Mouse (Mus musculus): ENCODE measurements around the gene Ppp2r1b. TPM values are rescaled to one million over a fixed set of nuclear protein-coding genes. Genes with fewer than 3 reads are reported as not detected.

The Ppp2r1b gene
- polyA plus RNA-seq, 1 experiment from 2014 or later = 58.9 TPM

DNA sequence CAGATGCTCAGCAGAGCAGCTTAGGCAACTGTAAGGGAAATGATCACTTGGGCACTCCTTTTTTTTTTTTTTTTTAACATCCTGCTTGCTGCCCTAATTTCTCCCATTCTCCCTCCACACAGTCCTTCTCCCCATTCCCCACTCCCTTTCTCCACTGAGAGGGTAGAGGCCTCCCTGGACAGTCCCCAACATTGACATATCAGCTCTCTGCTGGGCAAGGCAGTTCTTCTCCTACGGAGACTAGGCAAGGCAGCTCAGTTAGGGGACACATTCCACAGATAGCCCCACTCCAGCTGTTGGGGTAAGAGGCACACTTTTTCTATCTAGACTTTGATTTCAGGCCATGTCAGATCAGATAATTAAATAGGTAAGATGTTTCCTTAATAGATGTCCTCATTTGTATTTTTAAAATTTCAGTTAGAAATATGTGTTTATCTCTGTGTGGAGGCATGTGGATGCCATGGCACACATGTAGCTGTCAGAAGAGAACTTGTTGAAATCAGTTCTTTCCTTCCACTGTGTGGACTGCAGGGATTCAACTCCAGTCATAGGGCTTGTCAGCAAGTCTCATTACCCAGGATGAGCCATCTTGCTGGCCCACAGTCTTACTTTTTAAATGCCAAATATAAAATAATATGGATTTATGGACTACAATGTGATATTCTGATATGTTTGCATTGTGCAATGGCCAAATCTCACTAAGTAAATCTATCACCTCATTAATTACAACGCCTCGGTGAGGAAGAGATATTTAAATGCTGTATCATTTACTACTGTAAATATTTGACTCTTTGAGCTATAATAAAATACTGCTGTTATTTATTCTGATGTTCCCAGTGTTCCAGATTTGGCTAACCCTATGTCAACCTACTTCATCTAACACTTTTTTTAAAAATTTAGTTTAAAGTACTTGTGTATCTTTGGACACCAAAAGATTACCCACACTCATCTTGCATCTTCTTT, 76.1 kb downstream of the Ppp2r1b start:
- Histone ChIP-seq H3K4me1 (no peaks in the 10 kb centered on the region), H3K27ac (replicated peaks) (no peak overlapping the region), H3K36me3 (no peaks in the 10 kb centered on the region), H3K27me3 (no peaks in the 10 kb centered on the region), H3K4me3 (replicated peaks) (no peak overlapping the region), H3K4me2 (replicated peaks) (no peak overlapping the region), H3K9me3 (replicated peaks) (no peaks in the 10 kb centered on the region), H3K9ac (no peak overlapping the region)
- no peak for ATAC-seq (ENCODE audit: insufficient number of reproducible peaks, low FRiP score, low TSS enrichment, low read depth)
- WGBS = 75% methylated on average over 3 of the region's 3 CpGs

- H3K9me3 ChIP-seq (replicated peaks) = no peaks in the 10 kb centered on the region
- H3K4me3 ChIP-seq (replicated peaks) = no peak overlapping the region
- no peak overlapping the region for H3K4me2 ChIP-seq (replicated peaks)
- H3K27me3 ChIP-seq = no peaks in the 10 kb centered on the region
- H3K36me3 ChIP-seq = 0 out of 2 replicates have a peak, but pooled peaks cover 1% of the 10 kb centered on the region
- WGBS = 73% methylated on average over 5 of the region's 5 CpGs
- H3K4me1 ChIP-seq = no peaks in the 10 kb centered on the region
- no peak overlapping the region for H3K9ac ChIP-seq
- H3K27ac ChIP-seq (replicated peaks) = no peak overlapping the region
- ATAC-seq (ENCODE audit: insufficient number of reproducible peaks, low FRiP score, low TSS enrichment, low read depth) = no peak
Observed at GRCm38 (mm10) chr9:50922363-50923153, 77.5 kb downstream of the Ppp2r1b start.

DNA sequence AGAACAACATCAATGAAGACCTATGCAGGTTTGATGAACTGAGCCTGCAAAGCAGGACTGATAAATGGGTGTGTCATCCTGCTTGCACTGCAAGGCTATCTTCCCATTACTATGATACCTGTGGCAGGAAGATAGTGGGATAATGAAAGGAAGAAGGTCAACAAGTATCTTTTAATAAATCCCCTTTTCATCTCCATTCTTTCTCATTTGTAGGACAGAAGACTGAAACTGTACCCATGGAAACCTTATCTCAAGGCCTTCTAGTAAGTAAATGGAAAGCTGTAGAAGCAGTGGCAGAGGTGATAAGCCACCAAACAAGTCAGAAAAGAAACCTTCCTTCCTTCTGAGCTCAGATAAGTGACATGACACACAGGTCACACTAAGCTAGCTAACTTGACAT, 79.4 kb downstream of the Ppp2r1b start:
- Histone ChIP-seq H3K9me3 (replicated peaks) (no peaks in the 10 kb centered on the region), H3K4me2 (replicated peaks) (no peak overlapping the region), H3K36me3 (peaks cover 9% of the 10 kb centered on the region; the same call in 1 of the 2 replicates), H3K27ac (replicated peaks) (no peak overlapping the region), H3K9ac (no peak overlapping the region), H3K4me3 (replicated peaks) (no peak overlapping the region), H3K27me3 (no peaks in the 10 kb centered on the region), H3K4me1 (no peaks in the 10 kb centered on the region)
- ATAC-seq (ENCODE audit: insufficient number of reproducible peaks, low FRiP score, low TSS enrichment, low read depth) = no peak

DNA sequence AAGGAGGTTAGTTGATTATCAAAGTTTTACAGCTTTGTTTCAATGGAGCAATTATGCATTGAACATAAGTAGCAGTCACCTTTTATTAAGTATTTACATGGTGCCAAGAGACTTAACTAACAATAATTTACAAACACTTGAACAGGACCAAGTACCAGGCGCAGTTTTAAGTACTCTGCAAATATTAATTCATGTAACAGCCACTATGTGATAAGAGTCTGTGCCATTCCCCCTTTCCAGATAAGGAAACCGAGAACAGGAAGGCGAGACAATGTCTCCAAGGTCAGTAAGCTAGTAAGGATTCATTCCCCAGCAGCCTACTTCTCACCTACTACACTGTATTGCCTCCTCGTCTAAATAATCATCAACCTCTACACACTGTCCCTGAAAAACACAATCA, 80.7 kb downstream of the Ppp2r1b start:
- H3K4me2 ChIP-seq (replicated peaks) = no peak overlapping the region
- H3K4me3 ChIP-seq (replicated peaks) = no peak overlapping the region
- no peak overlapping the region for H3K9ac ChIP-seq
- H3K27me3 ChIP-seq = no peaks in the 10 kb centered on the region
- no peak for ATAC-seq (ENCODE audit: insufficient number of reproducible peaks, low FRiP score, low TSS enrichment, low read depth)
- H3K4me1 ChIP-seq = no peaks in the 10 kb centered on the region
- 92% methylated on average over 4 of the region's 4 CpGs for WGBS
- H3K36me3 ChIP-seq = peaks cover 9% of the 10 kb centered on the region; the same call in 1 of the 2 replicates
- H3K9me3 ChIP-seq (replicated peaks) = no peaks in the 10 kb centered on the region
- no peak overlapping the region for H3K27ac ChIP-seq (replicated peaks)

GRCm38 (mm10) chr9:50929986-50930385, 84.9 kb downstream of the Ppp2r1b start:
- H3K27ac ChIP-seq (replicated peaks) = no peak overlapping the region
- H3K36me3 ChIP-seq = peaks cover 16% of the 10 kb centered on the region
- H3K9me3 ChIP-seq (replicated peaks) = no peaks in the 10 kb centered on the region
- no peak overlapping the region for H3K9ac ChIP-seq
- H3K4me3 ChIP-seq (replicated peaks) = no peak overlapping the region
- no peaks in the 10 kb centered on the region for H3K4me1 ChIP-seq
- no peak for ATAC-seq (ENCODE audit: insufficient number of reproducible peaks, low FRiP score, low TSS enrichment, low read depth)
- H3K4me2 ChIP-seq (replicated peaks) = no peak overlapping the region
- no peaks in the 10 kb centered on the region for H3K27me3 ChIP-seq

- Histone ChIP-seq H3K27ac (replicated peaks) (no peak overlapping the region), H3K4me1 (no peaks in the 10 kb centered on the region), H3K9ac (no peak overlapping the region), H3K9me3 (replicated peaks) (no peaks in the 10 kb centered on the region), H3K4me2 (replicated peaks) (no peak overlapping the region), H3K36me3 (no peaks in the 10 kb centered on the region), H3K27me3 (no peaks in the 10 kb centered on the region), H3K4me3 (replicated peaks) (no peak overlapping the region)
- ATAC-seq (ENCODE audit: insufficient number of reproducible peaks, low FRiP score, low TSS enrichment, low read depth) = no peak
- WGBS = 69% methylated on average over 3 of the region's 3 CpGs
Observed at GRCm38 (mm10) chr9:50941804-50942401, 96.8 kb downstream of the Ppp2r1b start.

DNA sequence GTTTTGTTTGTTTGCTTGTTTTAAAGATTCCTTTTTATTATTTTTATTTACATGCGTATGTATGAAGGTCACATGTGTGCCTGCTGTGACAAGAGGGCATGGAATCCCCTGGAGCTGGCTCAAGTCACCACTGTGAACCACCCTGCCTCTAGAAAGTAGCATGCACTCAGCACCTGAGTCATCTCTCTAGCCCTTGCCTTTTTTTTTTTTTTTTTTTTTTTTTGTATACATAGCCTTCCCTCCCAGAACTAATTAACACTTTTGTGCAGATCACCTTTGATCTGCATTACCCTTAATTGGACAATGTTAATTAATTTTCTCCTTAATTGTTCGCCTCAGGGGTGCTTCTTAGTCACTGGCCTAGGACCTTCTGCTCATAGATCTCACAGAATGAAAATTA, 97.6 kb downstream of the Ppp2r1b start:
- Histone ChIP-seq H3K9ac (no peak overlapping the region), H3K4me2 (replicated peaks) (no peak overlapping the region), H3K4me3 (replicated peaks) (no peak overlapping the region), H3K27ac (replicated peaks) (no peak overlapping the region), H3K36me3 (no peaks in the 10 kb centered on the region), H3K27me3 (no peaks in the 10 kb centered on the region), H3K9me3 (replicated peaks) (no peaks in the 10 kb centered on the region), H3K4me1 (no peaks in the 10 kb centered on the region)
- WGBS = 84% methylated on average over 2 of the region's 2 CpGs
- ATAC-seq (ENCODE audit: insufficient number of reproducible peaks, low FRiP score, low TSS enrichment, low read depth) = no peak

Other genes with a start within 250 kb of the Ppp2r1b start
- gene Sdhd, start 241.5 kb upstream of the Ppp2r1b start, polyA plus RNA-seq (2015; fragmentation: Nextera tagmentation; extraction: Ambion mirVana) = 249 TPM in 2 replicates
- 208 and 217 TPM in 2 replicates for gene Timm8b, start 241.4 kb upstream of the Ppp2r1b start, polyA plus RNA-seq (2015; fragmentation: Nextera tagmentation; extraction: Ambion mirVana)
- 8.8 and 12.8 TPM in 2 replicates for gene Pih1d2, start 228.0 kb upstream of the Ppp2r1b start, polyA plus RNA-seq (2015; fragmentation: Nextera tagmentation; extraction: Ambion mirVana)
- 23.1 and 25.2 TPM in 2 replicates for gene Nkapd1, start 227.8 kb upstream of the Ppp2r1b start, polyA plus RNA-seq (2015; fragmentation: Nextera tagmentation; extraction: Ambion mirVana)
- 50.1 and 51.3 TPM in 2 replicates for gene Dlat, start 185.5 kb upstream of the Ppp2r1b start, polyA plus RNA-seq (2015; fragmentation: Nextera tagmentation; extraction: Ambion mirVana)
- 13.7 and 17.2 TPM in 2 replicates for gene Dixdc1, start 105.8 kb upstream of the Ppp2r1b start, polyA plus RNA-seq (2015; fragmentation: Nextera tagmentation; extraction: Ambion mirVana)
- 9.5 TPM in 2 replicates for gene 2310030G06Rik, start 98.8 kb upstream of the Ppp2r1b start, polyA plus RNA-seq (2015; fragmentation: Nextera tagmentation; extraction: Ambion mirVana)
- gene Cryab, start 94.0 kb upstream of the Ppp2r1b start, polyA plus RNA-seq (2015; fragmentation: Nextera tagmentation; extraction: Ambion mirVana) = 139 and 178 TPM in 2 replicates
- 61.2 and 79.5 TPM in 2 replicates for gene Hspb2, start 92.9 kb upstream of the Ppp2r1b start, polyA plus RNA-seq (2015; fragmentation: Nextera tagmentation; extraction: Ambion mirVana)
- 10.8 and 11.3 TPM in 2 replicates for gene Fdxacb1, start 77.1 kb upstream of the Ppp2r1b start, polyA plus RNA-seq (2015; fragmentation: Nextera tagmentation; extraction: Ambion mirVana)
- 33.9 and 35.2 TPM in 2 replicates for gene Alg9, start 70.3 kb upstream of the Ppp2r1b start, polyA plus RNA-seq (2015; fragmentation: Nextera tagmentation; extraction: Ambion mirVana)
- gene 1110032A03Rik, start 69.8 kb upstream of the Ppp2r1b start, polyA plus RNA-seq (2015; fragmentation: Nextera tagmentation; extraction: Ambion mirVana) = 39.9 and 51.9 TPM in 2 replicates
- 19.0 and 20.6 TPM in 2 replicates for gene Sik2, start 163.8 kb downstream of the Ppp2r1b start, polyA plus RNA-seq (2015; fragmentation: Nextera tagmentation; extraction: Ambion mirVana)
- 0.80 and 2.0 TPM in 2 replicates for gene Btg4, start 215.6 kb downstream of the Ppp2r1b start, polyA plus RNA-seq (2015; fragmentation: Nextera tagmentation; extraction: Ambion mirVana)
- 6.2 and 6.7 TPM in 2 replicates for gene Layn, start 231.8 kb downstream of the Ppp2r1b start, polyA plus RNA-seq (2015; fragmentation: Nextera tagmentation; extraction: Ambion mirVana)

All from embryonic facial prominence, embryonic 15.5 days (tissue).